Mouse (Mus musculus): ENCODE measurements around the gene Slc25a45. TPM values are rescaled to one million over a fixed set of nuclear protein-coding genes. Genes with fewer than 3 reads are reported as not detected.

The Slc25a45 gene
- polyA plus RNA-seq, 1 experiment: 0.48 TPM

- no peak overlapping the region for H3K27ac ChIP-seq (ENCODE audit: insufficient read depth, low read length)
- no peak for TF ChIP-seq POLR2A (IDR thresholded peaks at IDR 0.05; ENCODE audit: insufficient read depth, low read length)
- TF ChIP-seq EP300 (IDR thresholded peaks at IDR 0.05; ENCODE audit: insufficient read depth, low read depth, low read length): no peak
- TF ChIP-seq CTCF (IDR thresholded peaks at IDR 0.05; ENCODE audit: low read depth, low read length): no peak
- no peaks in the 10 kb centered on the region for H3K9me3 ChIP-seq (replicated peaks; ENCODE audit: control insufficient read depth, insufficient read depth, low read length, poor library complexity, severe bottlenecking)
- no peaks in the 10 kb centered on the region for H3K4me1 ChIP-seq (ENCODE audit: control insufficient read depth, insufficient read depth, low read length)
- H3K9ac ChIP-seq (ENCODE audit: low read depth, poor library complexity, severe bottlenecking): no peak overlapping the region
- H3K36me3 ChIP-seq (ENCODE audit: control insufficient read depth, insufficient read depth, low read length, poor library complexity, severe bottlenecking): no peaks in the 10 kb centered on the region
- H3K4me3 ChIP-seq (ENCODE audit: low read depth, low read length): no peak overlapping the region
- no peaks in the 10 kb centered on the region for H3K27me3 ChIP-seq (ENCODE audit: control insufficient read depth, insufficient read depth, low read length, poor library complexity, severe bottlenecking)
Measured at GRCm38 (mm10) chr19:5887234-5887815, 9.7 kb downstream of the Slc25a45 start.

DNA sequence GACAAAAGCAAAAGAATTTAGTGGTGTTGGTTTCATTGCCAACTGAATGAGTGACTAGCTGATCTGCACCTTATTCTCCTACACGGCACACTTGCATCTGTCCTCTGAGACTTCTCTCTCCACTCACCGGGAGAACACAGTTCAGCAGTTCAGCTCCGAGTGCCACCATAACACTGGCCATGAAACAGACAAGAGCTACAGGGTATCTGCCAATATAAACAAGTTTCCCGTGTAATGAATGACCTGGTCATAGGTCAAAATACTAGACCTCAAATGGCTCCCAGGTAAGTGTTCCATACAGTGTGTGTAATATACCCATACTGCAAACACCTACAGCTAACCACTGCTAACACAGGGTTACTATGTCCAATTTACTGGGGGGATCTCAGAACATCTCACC lies 11.6 kb downstream of the Slc25a45 start:
- H3K9ac ChIP-seq (ENCODE audit: low read depth, poor library complexity, severe bottlenecking): no peak overlapping the region
- H3K27ac ChIP-seq (ENCODE audit: insufficient read depth, low read length): no peak overlapping the region
- H3K36me3 ChIP-seq (ENCODE audit: control insufficient read depth, insufficient read depth, low read length, poor library complexity, severe bottlenecking): no peaks in the 10 kb centered on the region
- H3K4me1 ChIP-seq (ENCODE audit: control insufficient read depth, insufficient read depth, low read length): no peaks in the 10 kb centered on the region
- TF ChIP-seq CTCF (IDR thresholded peaks at IDR 0.05; ENCODE audit: low read depth, low read length) (no peak), EP300 (IDR thresholded peaks at IDR 0.05; ENCODE audit: insufficient read depth, low read depth, low read length) (no peak)
- H3K9me3 ChIP-seq (replicated peaks; ENCODE audit: control insufficient read depth, insufficient read depth, low read length, poor library complexity, severe bottlenecking): no peaks in the 10 kb centered on the region
- no peaks in the 10 kb centered on the region for H3K27me3 ChIP-seq (ENCODE audit: control insufficient read depth, insufficient read depth, low read length, poor library complexity, severe bottlenecking)
- H3K4me3 ChIP-seq (ENCODE audit: low read depth, low read length): no peak overlapping the region

DNA sequence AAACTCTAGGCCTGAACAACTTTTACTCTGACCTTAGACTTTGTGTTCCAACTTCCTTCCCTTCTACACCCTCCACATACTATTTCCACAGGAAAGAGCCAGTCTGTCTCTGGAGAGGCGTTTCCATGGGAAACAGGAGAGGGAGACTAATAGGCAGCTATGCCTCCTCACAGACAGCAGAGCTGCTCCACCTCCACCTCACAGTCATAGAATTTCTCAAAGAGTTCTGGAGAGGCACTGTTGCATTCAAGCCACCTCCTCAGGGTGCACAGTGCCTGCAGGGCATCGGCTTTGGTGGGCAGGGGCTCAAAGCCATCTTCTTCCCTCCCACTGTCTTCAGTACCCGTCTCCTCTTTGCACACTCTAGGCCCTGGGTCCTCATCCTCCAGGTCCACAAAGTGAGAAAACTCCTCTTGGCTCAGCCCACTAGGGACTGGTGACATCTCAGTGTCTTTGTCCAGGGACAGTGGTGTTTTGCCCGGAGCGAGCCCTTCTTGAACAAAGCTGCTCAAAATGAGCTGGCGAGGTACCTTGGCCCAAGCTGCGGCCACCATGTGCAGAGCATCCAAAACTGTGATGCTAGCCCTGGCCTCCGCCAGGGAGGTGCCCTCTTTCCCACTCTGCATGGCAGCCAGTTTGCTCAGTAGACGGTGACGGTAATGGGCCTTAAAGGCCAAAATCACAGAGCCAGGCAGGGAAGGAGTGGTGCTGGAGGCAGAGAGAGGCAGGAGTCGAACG lies 14.1 kb downstream of the Slc25a45 start:
- Histone ChIP-seq H3K27ac (ENCODE audit: insufficient read depth, low read length) (no peak overlapping the region), H3K9me3 (replicated peaks; ENCODE audit: control insufficient read depth, insufficient read depth, low read length, poor library complexity, severe bottlenecking) (no peaks in the 10 kb centered on the region), H3K36me3 (ENCODE audit: control insufficient read depth, insufficient read depth, low read length, poor library complexity, severe bottlenecking) (no peaks in the 10 kb centered on the region), H3K27me3 (ENCODE audit: control insufficient read depth, insufficient read depth, low read length, poor library complexity, severe bottlenecking) (no peaks in the 10 kb centered on the region), H3K4me1 (ENCODE audit: control insufficient read depth, insufficient read depth, low read length) (no peaks in the 10 kb centered on the region), H3K4me3 (ENCODE audit: low read depth, low read length) (no peak overlapping the region), H3K9ac (ENCODE audit: low read depth, poor library complexity, severe bottlenecking) (no peak overlapping the region)
- no peak for TF ChIP-seq CTCF (IDR thresholded peaks at IDR 0.05; ENCODE audit: low read depth, low read length)

- Histone ChIP-seq H3K9me3 (replicated peaks; ENCODE audit: control insufficient read depth, insufficient read depth, low read length, poor library complexity, severe bottlenecking) (no peaks in the 10 kb centered on the region), H3K36me3 (ENCODE audit: control insufficient read depth, insufficient read depth, low read length, poor library complexity, severe bottlenecking) (no peaks in the 10 kb centered on the region), H3K27me3 (ENCODE audit: control insufficient read depth, insufficient read depth, low read length, poor library complexity, severe bottlenecking) (no peaks in the 10 kb centered on the region), H3K4me3 (ENCODE audit: low read depth, low read length) (no peak overlapping the region), H3K9ac (ENCODE audit: low read depth, poor library complexity, severe bottlenecking) (no peak overlapping the region), H3K4me1 (ENCODE audit: control insufficient read depth, insufficient read depth, low read length) (no peaks in the 10 kb centered on the region), H3K27ac (ENCODE audit: insufficient read depth, low read length) (no peak overlapping the region)
- TF ChIP-seq CTCF (IDR thresholded peaks at IDR 0.05; ENCODE audit: low read depth, low read length): no peak
Measured at GRCm38 (mm10) chr19:5892262-5892661, 14.7 kb downstream of the Slc25a45 start.

GRCm38 (mm10) chr19:5892735-5893134 lies 15.1 kb downstream of the Slc25a45 start:
- H3K9me3 ChIP-seq (replicated peaks; ENCODE audit: control insufficient read depth, insufficient read depth, low read length, poor library complexity, severe bottlenecking): no peaks in the 10 kb centered on the region
- no peaks in the 10 kb centered on the region for H3K27me3 ChIP-seq (ENCODE audit: control insufficient read depth, insufficient read depth, low read length, poor library complexity, severe bottlenecking)
- H3K4me3 ChIP-seq (ENCODE audit: low read depth, low read length): no peak overlapping the region
- H3K36me3 ChIP-seq (ENCODE audit: control insufficient read depth, insufficient read depth, low read length, poor library complexity, severe bottlenecking): no peaks in the 10 kb centered on the region
- TF ChIP-seq CTCF (IDR thresholded peaks at IDR 0.05; ENCODE audit: low read depth, low read length) (no peak), POLR2A (IDR thresholded peaks at IDR 0.05; ENCODE audit: insufficient read depth, low read length) (no peak), EP300 (IDR thresholded peaks at IDR 0.05; ENCODE audit: insufficient read depth, low read depth, low read length) (no peak)
- H3K4me1 ChIP-seq (ENCODE audit: control insufficient read depth, insufficient read depth, low read length): no peaks in the 10 kb centered on the region
- peak overlapping the region; percentile 79; the same call in 1 of the 2 replicates for H3K9ac ChIP-seq (ENCODE audit: low read depth, poor library complexity, severe bottlenecking)
- H3K27ac ChIP-seq (ENCODE audit: insufficient read depth, low read length): no peak overlapping the region

DNA sequence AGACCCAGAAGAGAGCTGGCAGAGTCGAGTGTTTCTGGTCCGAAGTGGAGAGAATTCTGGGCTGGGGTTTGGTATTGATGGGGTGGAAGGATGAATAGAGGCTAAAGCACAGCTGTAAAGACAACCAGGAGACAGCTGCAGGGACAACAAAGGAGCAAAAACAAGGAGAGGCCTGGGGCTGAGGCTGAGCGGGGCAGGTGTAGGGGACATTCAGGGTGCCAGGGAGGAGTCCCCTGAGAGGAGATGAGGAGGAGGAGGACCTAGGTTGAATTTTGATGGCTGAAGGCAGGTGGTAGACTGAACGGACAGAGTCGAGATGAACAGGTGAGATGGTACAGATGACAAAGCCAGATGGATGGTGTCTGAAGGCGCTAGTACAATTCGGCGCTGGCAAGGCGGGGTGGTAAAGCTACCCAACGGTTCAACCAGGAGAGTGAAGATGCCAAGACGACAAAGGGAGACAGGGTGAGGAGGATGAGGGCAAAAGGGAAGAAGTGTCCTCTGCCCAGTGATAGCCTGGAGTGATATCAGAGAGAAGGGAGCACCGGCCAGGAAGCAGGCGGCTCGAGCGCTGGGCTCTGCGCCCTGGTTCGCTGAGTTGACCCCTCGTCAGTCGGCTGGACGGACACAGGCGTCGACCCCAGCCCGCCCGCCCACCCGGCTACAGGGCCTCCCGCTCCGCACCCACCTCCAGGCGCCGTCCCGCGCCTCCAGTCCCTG lies 15.8 kb downstream of the Slc25a45 start:
- no peak for TF ChIP-seq EP300 (IDR thresholded peaks at IDR 0.05; ENCODE audit: insufficient read depth, low read depth, low read length)
- no peak for TF ChIP-seq POLR2A (IDR thresholded peaks at IDR 0.05; ENCODE audit: insufficient read depth, low read length)
- no peak for TF ChIP-seq CTCF (IDR thresholded peaks at IDR 0.05; ENCODE audit: low read depth, low read length)
- Histone ChIP-seq H3K4me1 (ENCODE audit: control insufficient read depth, insufficient read depth, low read length) (no peaks in the 10 kb centered on the region), H3K4me3 (ENCODE audit: low read depth, low read length) (peak overlapping the region; percentile 90), H3K27ac (ENCODE audit: insufficient read depth, low read length) (no peak overlapping the region), H3K9me3 (replicated peaks; ENCODE audit: control insufficient read depth, insufficient read depth, low read length, poor library complexity, severe bottlenecking) (no peaks in the 10 kb centered on the region), H3K36me3 (ENCODE audit: control insufficient read depth, insufficient read depth, low read length, poor library complexity, severe bottlenecking) (0 out of 2 replicates have a peak, but pooled peaks cover 2% of the 10 kb centered on the region), H3K9ac (ENCODE audit: low read depth, poor library complexity, severe bottlenecking) (peak overlapping the region; percentile 79), H3K27me3 (ENCODE audit: control insufficient read depth, insufficient read depth, low read length, poor library complexity, severe bottlenecking) (no peaks in the 10 kb centered on the region)
